ENCODE assay signal across 8 mouse cellular contexts in genomic region chr2:143547251-143548090, GRCm38 (mm10). TPM values are rescaled to one million over a fixed set of nuclear protein-coding genes. Genes with fewer than 3 reads are reported as not detected.
DNase-seq lines count a peak whose midpoint lies in the region; ATAC-seq and TF ChIP-seq lines count a peak whose summit lies in the region.

No protein-coding gene starts in this region.

- peak overlapping the region; percentile 66 for H3K4me2 ChIP-seq in hindbrain, embryonic 12.5 days (replicated peaks)
- peak overlapping the region; percentile 75 for H3K4me2 ChIP-seq in midbrain, postnatal 0 days (ENCODE audit: low read depth, low read length, poor library complexity, severe bottlenecking)

- peaks cover 2% of the 10 kb centered on the region; the same call in 1 of the 2 replicates for H3K4me1 ChIP-seq in cortical plate, adult 2 months (ENCODE audit: control insufficient read depth, insufficient read depth, low read length)
- H3K4me1 ChIP-seq in hindbrain, embryonic 12.5 days = peaks cover 21% of the 10 kb centered on the region
- no peaks in the 10 kb centered on the region for H3K4me1 ChIP-seq in midbrain, postnatal 0 days (ENCODE audit: insufficient read depth, low read length)

- H3K9ac ChIP-seq in hindbrain, embryonic 12.5 days = peak overlapping the region; percentile 65
- peak overlapping the region; percentile 75 for H3K9ac ChIP-seq in midbrain, postnatal 0 days (replicated peaks; ENCODE audit: low read length, poor library complexity, severe bottlenecking)

- peak; percentile 29 for DNase-seq in ZHBTc4 (ENCODE audit: low read depth, low spot score)
- DNase-seq in midbrain, postnatal 0 days (ENCODE audit: low spot score) = peak; percentile 26
- no peak for DNase-seq in lung, adult 18-20 months
- DNase-seq in ovary, postnatal 10 days (ENCODE audit: low spot score) = no peak
- DNase-seq in gastrocnemius, postnatal 10 days = no peak
- DNase-seq in ovary, adult 18-20 months (ENCODE audit: low spot score) = no peak

- 2% methylated on average over 32 of the region's 32 CpGs for WGBS in hindbrain, embryonic 12.5 days
- WGBS in midbrain, postnatal 0 days = 1% methylated on average over 32 of the region's 32 CpGs

- peak overlapping the region; percentile 70; the same call in 1 of the 2 replicates for H3K27ac ChIP-seq in cortical plate, adult 2 months (ENCODE audit: insufficient read depth, low read length)
- no peak overlapping the region for H3K27ac ChIP-seq in hindbrain, embryonic 12.5 days
- H3K27ac ChIP-seq in midbrain, postnatal 0 days (ENCODE audit: low read depth, low read length) = no peak overlapping the region

- no peaks in the 10 kb centered on the region for H3K9me3 ChIP-seq in hindbrain, embryonic 12.5 days (replicated peaks)
- H3K9me3 ChIP-seq in midbrain, postnatal 0 days (ENCODE audit: low read length) = no peaks in the 10 kb centered on the region

- TF ChIP-seq CTCF in cortical plate, adult 2 months (IDR thresholded peaks at IDR 0.05; ENCODE audit: extremely low read depth, insufficient read depth, low read length) = no peak
- TF ChIP-seq CTCF in midbrain, postnatal 0 days (IDR thresholded peaks at IDR 0.05) = no peak

- H3K27me3 ChIP-seq in hindbrain, embryonic 12.5 days = peaks cover 38% of the 10 kb centered on the region
- peaks cover 10% of the 10 kb centered on the region; the same call in 1 of the 2 replicates for H3K27me3 ChIP-seq in midbrain, postnatal 0 days (ENCODE audit: insufficient read depth, low read length)

- H3K36me3 ChIP-seq in hindbrain, embryonic 12.5 days = no peaks in the 10 kb centered on the region
- no peaks in the 10 kb centered on the region for H3K36me3 ChIP-seq in midbrain, postnatal 0 days (ENCODE audit: insufficient read depth, low read length)

- ATAC-seq in hindbrain, embryonic 12.5 days (ENCODE audit: low FRiP score) = no peak
- ATAC-seq in midbrain, postnatal 0 days (ENCODE audit: low FRiP score) = no peak

- TF ChIP-seq POLR2A in cortical plate, adult 2 months (IDR thresholded peaks at IDR 0.05; ENCODE audit: extremely low read depth, insufficient read depth, low read length) = peak; percentile 20; the same call in 1 of the 2 replicates

- H3K4me3 ChIP-seq in cortical plate, adult 2 months (ENCODE audit: insufficient read depth, low read length) = peak overlapping the region; percentile 96
- H3K4me3 ChIP-seq in hindbrain, embryonic 12.5 days = peak overlapping the region; percentile 54
- peak overlapping the region; percentile 62 for H3K4me3 ChIP-seq in midbrain, postnatal 0 days (ENCODE audit: low read depth, low read length)

RNA-seq across cellular contexts. Expression of gene Pcsk2, which starts 1.5 kb away (rescaled TPM):
- 188 and 189 TPM in 2 replicates for polyA plus RNA-seq in cortical plate, adult 2 months (2012; rRNA removed)
- polyA plus RNA-seq in hindbrain, embryonic 12.5 days (2016; fragmentation: Nextera tagmentation; extraction: Ambion mirVana) = 8.6 and 10.1 TPM in 2 replicates
- total RNA-seq in midbrain, postnatal 0 days (2014; rRNA removed) = 60.8 and 66.2 TPM in 2 replicates
- 35.5 and 38.3 TPM in 2 replicates for polyA plus RNA-seq in midbrain, postnatal 0 days (2015; fragmentation: Nextera tagmentation; extraction: Ambion mirVana)
- 1 to 10 TPM in 1 of 2 experiments, under 1 TPM in 1; 0.82 to 1.0 TPM for total RNA-seq in gastrocnemius, postnatal 10 days (2021)

Comparison
In these comparisons a context has a peak if more than half of its experiments do, and no peak if none do; other contexts are left out.
1. DNase-seq: peak in ZHBTc4 (single experiment) and midbrain, postnatal 0 days (single experiment); none in lung, adult 18-20 months (0 of 2), ovary, postnatal 10 days (single experiment), gastrocnemius, postnatal 10 days (single experiment) and ovary, adult 18-20 months (single experiment).
2. Peak in every context shown above with its lines, with median percentiles within 50 percentile points of each other: H3K4me3 ChIP-seq.